Mouse (Mus musculus) CH12.LX (cell line): ENCODE measurements around the gene Trim62. TPM values are rescaled to one million over a fixed set of nuclear protein-coding genes. Genes with fewer than 3 reads are reported as not detected.
A peak's percentile ranks its signal among the peaks of the same experiment; 100 is the strongest.

Source experiments
- DNase-seq: peaks from one replicate; pipeline ENCODE4 v3.0.0-alpha.2; 2013; ENCODE audit errors: extremely low read depth
- H3K27ac ChIP-seq: 2 replicates; pipeline ENCODE4 v1.5.1; 2012; ENCODE audit warnings: low read depth, mild to moderate bottlenecking, control low read depth, moderate library complexity; ENCODE audit not compliant: insufficient read depth
- H3K27me3 ChIP-seq: replicated peaks from 2 replicates; pipeline ENCODE3; 2012; ENCODE audit warnings: inconsistent platforms
- H3K36me3 ChIP-seq, 2 experiments: replicated peaks in 1 of 2; 2 replicates each; pipeline versions ENCODE3 to v1.6.1; 2012; ENCODE audit warnings: inconsistent platforms in 1 of 2, low read length in 1 of 2, mild to moderate bottlenecking in 1 of 2, mixed read lengths in 1 of 2, moderate library complexity in 1 of 2; ENCODE audit not compliant: control insufficient read depth in 1 of 2, insufficient read depth in 1 of 2
- H3K4me1 ChIP-seq, 2 experiments: 2 replicates each; pipeline ENCODE4 v1.6.1; 2012; ENCODE audit warnings: inconsistent platforms in 1 of 2, moderate library complexity in 1 of 2; ENCODE audit not compliant: insufficient read depth in 2 of 2, control insufficient read depth in 1 of 2
- H3K4me2 ChIP-seq: 2 replicates; pipeline ENCODE4 v1.6.1; 2012; ENCODE audit warnings: low read depth, mild to moderate bottlenecking, control low read depth; ENCODE audit not compliant: poor library complexity, insufficient read depth, severe bottlenecking
- H3K4me3 ChIP-seq, 3 experiments: fragments of 150-350 bp in 1 of 3; sonication (generic) in 1 of 3; replicated peaks in 1 of 3; 2 replicates each; pipeline versions ENCODE3 to v1.5.1; 2011 to 2012; ENCODE audit warnings: low read depth in 2 of 3, low read length in 2 of 3, mild to moderate bottlenecking in 2 of 3, moderate library complexity in 2 of 3, control low read depth in 1 of 3, improper control_type of control experiment in 1 of 3, inconsistent platforms in 1 of 3, mixed read lengths in 1 of 3; ENCODE audit not compliant: poor library complexity in 1 of 3
- H3K79me2 ChIP-seq: replicated peaks from 2 replicates; pipeline ENCODE4 v1.6.1; 2012; ENCODE audit warnings: mild to moderate bottlenecking, moderate library complexity; ENCODE audit not compliant: control insufficient read depth, poor library complexity, insufficient read depth, severe bottlenecking; ENCODE audit errors: extremely low read depth
- H3K9ac ChIP-seq: 2 replicates; pipeline ENCODE4 v1.6.1; 2012; ENCODE audit warnings: low read depth, mild to moderate bottlenecking, control low read depth, moderate library complexity; ENCODE audit not compliant: insufficient read depth
- H3K9me3 ChIP-seq: replicated peaks from 2 replicates; pipeline ENCODE3; 2012; ENCODE audit warnings: low read length, inconsistent platforms, mixed read lengths
- BHLHE40 ChIP-seq: IDR thresholded peaks from 2 replicates; pipeline ENCODE4 v1.6.1; 2011; ENCODE audit warnings: mild to moderate bottlenecking, low read depth, low read length, improper control_type of control experiment
- CHD1 ChIP-seq: IDR thresholded peaks from 2 replicates; pipeline ENCODE4 v1.6.1; 2012; ENCODE audit warnings: low read depth, low read length, improper control_type of control experiment, inconsistent platforms
- CHD2 ChIP-seq: IDR thresholded peaks from 2 replicates; pipeline ENCODE4 v1.6.1; 2011; ENCODE audit warnings: low read length, improper control_type of control experiment
- CTCF ChIP-seq, 2 experiments: IDR thresholded peaks in 1 of 2; conservative IDR thresholded peaks in 1 of 2; 2 replicates each; pipeline ENCODE4 v1.5.1; 2011 to 2012; ENCODE audit warnings: low read depth in 2 of 2, low read length in 2 of 2, improper control_type of control experiment in 1 of 2, inconsistent platforms in 1 of 2, mild to moderate bottlenecking in 1 of 2, moderate library complexity in 1 of 2
- E2F4 ChIP-seq: IDR thresholded peaks from 2 replicates; pipeline ENCODE4 v1.6.1; 2011; ENCODE audit warnings: low read depth, low read length, improper control_type of control experiment; ENCODE audit not compliant: insufficient replicate concordance
- ELF1 ChIP-seq: IDR thresholded peaks from 2 replicates; pipeline ENCODE4 v1.6.1; 2014; ENCODE audit warnings: low read depth, mild to moderate bottlenecking, inconsistent platforms, low read length, improper control_type of control experiment
- EP300 ChIP-seq: IDR thresholded peaks from 2 replicates; pipeline ENCODE4 v1.6.1; 2011; ENCODE audit warnings: low read length, improper control_type of control experiment
- ETS1 ChIP-seq: conservative IDR thresholded peaks from 2 replicates; pipeline ENCODE4 v1.6.1; 2012; ENCODE audit warnings: low read depth, mild to moderate bottlenecking, inconsistent platforms, low read length, improper control_type of control experiment, moderate library complexity
- GABPA ChIP-seq: IDR thresholded peaks from 2 replicates; pipeline ENCODE4 v1.6.1; 2012; ENCODE audit warnings: low read depth, low read length, improper control_type of control experiment, inconsistent platforms; ENCODE audit not compliant: insufficient replicate concordance
- HCFC1 ChIP-seq: IDR thresholded peaks from 2 replicates; pipeline ENCODE4 v1.6.1; 2012; ENCODE audit warnings: low read depth, mild to moderate bottlenecking, inconsistent platforms, low read length, improper control_type of control experiment
- IRF4 ChIP-seq: IDR thresholded peaks from 2 replicates; pipeline ENCODE4 v1.6.1; 2014; ENCODE audit warnings: low read depth, mild to moderate bottlenecking, inconsistent platforms, low read length, improper control_type of control experiment
- JUN ChIP-seq: IDR thresholded peaks from 2 replicates; pipeline ENCODE4 v1.6.1; 2011; ENCODE audit warnings: low read depth, mild to moderate bottlenecking, low read length, improper control_type of control experiment, moderate library complexity; ENCODE audit not compliant: insufficient read depth
- JUND ChIP-seq: conservative IDR thresholded peaks from 2 replicates; pipeline ENCODE4 v1.6.1; 2011; ENCODE audit warnings: low read depth, low read length, improper control_type of control experiment
- KAT2A ChIP-seq: IDR thresholded peaks from 2 replicates; pipeline ENCODE4 v1.6.1; 2012; ENCODE audit warnings: low read length, improper control_type of control experiment, inconsistent platforms; ENCODE audit not compliant: insufficient replicate concordance
- MAFK ChIP-seq: IDR thresholded peaks from 2 replicates; pipeline ENCODE4 v1.6.1; 2011; ENCODE audit warnings: low read length, improper control_type of control experiment; ENCODE audit not compliant: insufficient replicate concordance
- MAX ChIP-seq: IDR thresholded peaks from 2 replicates; pipeline ENCODE4 v1.6.1; 2011; ENCODE audit warnings: low read length, improper control_type of control experiment
- MAZ ChIP-seq: IDR thresholded peaks from 2 replicates; pipeline ENCODE4 v1.6.1; 2012; ENCODE audit warnings: low read depth, mild to moderate bottlenecking, inconsistent platforms, low read length, improper control_type of control experiment, moderate library complexity
- MEF2A ChIP-seq: IDR thresholded peaks from 2 replicates; pipeline ENCODE4 v1.6.1; 2014; ENCODE audit warnings: low read depth, mild to moderate bottlenecking, inconsistent platforms, low read length, improper control_type of control experiment, borderline replicate concordance
- MXI1 ChIP-seq: IDR thresholded peaks from 2 replicates; pipeline ENCODE4 v1.6.1; 2011; ENCODE audit warnings: mild to moderate bottlenecking, low read depth, low read length, improper control_type of control experiment
- MYC ChIP-seq: IDR thresholded peaks from 2 replicates; pipeline ENCODE4 v1.6.1; 2011; ENCODE audit warnings: low read depth, mild to moderate bottlenecking, improper control_type of control experiment, low read length
- NELFE ChIP-seq: IDR thresholded peaks from 2 replicates; pipeline ENCODE4 v1.6.1; 2011; ENCODE audit warnings: low read depth, low read length, improper control_type of control experiment
- NRF1 ChIP-seq: IDR thresholded peaks from 2 replicates; pipeline ENCODE4 v1.6.1; 2014; ENCODE audit warnings: low read depth, mild to moderate bottlenecking, inconsistent platforms, low read length, improper control_type of control experiment, moderate library complexity
- PAX5 ChIP-seq: IDR thresholded peaks from 2 replicates; pipeline ENCODE4 v1.6.1; 2012; ENCODE audit warnings: low read length, inconsistent platforms, mixed read lengths
- POLR2A ChIP-seq: IDR thresholded peaks from 2 replicates; pipeline ENCODE4 v1.6.1; 2011; ENCODE audit warnings: low read depth, mild to moderate bottlenecking, improper control_type of control experiment, low read length
- POLR2AphosphoS2 ChIP-seq: IDR thresholded peaks from 2 replicates; pipeline ENCODE4 v1.6.1; 2011; ENCODE audit warnings: low read depth, low read length, improper control_type of control experiment
- RAD21 ChIP-seq: IDR thresholded peaks from 2 replicates; pipeline ENCODE4 v1.6.1; 2011; ENCODE audit warnings: low read depth, mild to moderate bottlenecking, low read length, improper control_type of control experiment, moderate library complexity
- RCOR1 ChIP-seq: conservative IDR thresholded peaks from 2 replicates; pipeline ENCODE4 v1.6.1; 2012; ENCODE audit warnings: low read depth, mild to moderate bottlenecking, inconsistent platforms, low read length, improper control_type of control experiment
- SIN3A ChIP-seq: IDR thresholded peaks from 2 replicates; pipeline ENCODE4 v1.6.1; 2012; ENCODE audit warnings: low read length, improper control_type of control experiment, inconsistent platforms
- SMC3 ChIP-seq: IDR thresholded peaks from 2 replicates; pipeline ENCODE4 v1.6.1; 2011; ENCODE audit warnings: low read depth, low read length, improper control_type of control experiment
- TBP ChIP-seq: conservative IDR thresholded peaks from 2 replicates; pipeline ENCODE4 v1.6.1; 2011; ENCODE audit warnings: low read depth, low read length, improper control_type of control experiment
- TCF12 ChIP-seq: IDR thresholded peaks from 2 replicates; pipeline ENCODE4 v1.6.1; 2014; ENCODE audit warnings: low read depth, mild to moderate bottlenecking, inconsistent platforms, low read length, improper control_type of control experiment
- UBTF ChIP-seq: IDR thresholded peaks from 2 replicates; pipeline ENCODE4 v1.6.1; 2012; ENCODE audit warnings: low read depth, mild to moderate bottlenecking, inconsistent platforms, low read length, improper control_type of control experiment, moderate library complexity
- USF1 ChIP-seq: IDR thresholded peaks from 2 replicates; pipeline ENCODE4 v1.6.1; 2014; ENCODE audit warnings: low read depth, mild to moderate bottlenecking, inconsistent platforms, low read length, improper control_type of control experiment
- USF2 ChIP-seq: conservative IDR thresholded peaks from 2 replicates; pipeline ENCODE4 v1.6.1; 2011; ENCODE audit warnings: low read depth, low read length, improper control_type of control experiment
- ZC3H11A ChIP-seq: IDR thresholded peaks from 2 replicates; pipeline ENCODE4 v1.6.1; 2012; ENCODE audit warnings: low read depth, mild to moderate bottlenecking, inconsistent platforms, low read length, improper control_type of control experiment
- ZKSCAN1 ChIP-seq: IDR thresholded peaks from 2 replicates; pipeline ENCODE4 v1.6.1; 2012; ENCODE audit warnings: low read depth, inconsistent platforms, low read length, improper control_type of control experiment, borderline replicate concordance
- ZMIZ1 ChIP-seq: IDR thresholded peaks from 2 replicates; pipeline ENCODE4 v1.6.1; 2012; ENCODE audit warnings: low read depth, mild to moderate bottlenecking, inconsistent platforms, low read length, improper control_type of control experiment
- ZNF384 ChIP-seq: IDR thresholded peaks from 2 replicates; pipeline ENCODE4 v1.6.1; 2012; ENCODE audit warnings: low read depth, low read length, improper control_type of control experiment, inconsistent platforms
- dilution Hi-C: fragments of 300-500 bp; cut with MboI; formaldehyde crosslinking; loops from 2 replicates; pipeline ENCODE4 v1.14.3; 2020; ENCODE audit warnings: low sequenced_read_pairs; ENCODE audit not compliant: extremely low pct_unique_long_range_greater_than_20kb, extremely low pct_ligation_motif_present
- in situ Hi-C: fragments of 300-500 bp; cut with MboI; formaldehyde crosslinking; loops from 3 replicates; pipeline ENCODE4 v1.14.3; 2019; ENCODE audit warnings: low sequenced_read_pairs, low pct_ligation_motif_present, low pct_unique_long_range_greater_than_20kb, mixed read lengths
- polyA plus RNA-seq: library from polyadenylated mRNA; unstranded; fragments of >175 nt; gene quantifications from 2 replicates; pipeline ENCODE4 v1.2.1, GENCODE M21; 2012; ENCODE audit warnings: low read depth; ENCODE audit not compliant: insufficient read length
- total RNA-seq, 2 experiments: library from RNA; depleted of rRNA; stranded (reverse); fragments of 300-350 nt in 1 of 2; fragments of >200 nt in 1 of 2; gene quantifications; 2 replicates each; pipeline ENCODE4 v1.2.3; 2012 to 2014

The Trim62 gene
- 0.98 and 1.1 TPM in 2 replicates for total RNA-seq (2012; rRNA removed)
- total RNA-seq (2014; rRNA removed) = 0.40 and 0.46 TPM in 2 replicates
- 1.8 and 2.7 TPM in 2 replicates for polyA plus RNA-seq

DNA sequence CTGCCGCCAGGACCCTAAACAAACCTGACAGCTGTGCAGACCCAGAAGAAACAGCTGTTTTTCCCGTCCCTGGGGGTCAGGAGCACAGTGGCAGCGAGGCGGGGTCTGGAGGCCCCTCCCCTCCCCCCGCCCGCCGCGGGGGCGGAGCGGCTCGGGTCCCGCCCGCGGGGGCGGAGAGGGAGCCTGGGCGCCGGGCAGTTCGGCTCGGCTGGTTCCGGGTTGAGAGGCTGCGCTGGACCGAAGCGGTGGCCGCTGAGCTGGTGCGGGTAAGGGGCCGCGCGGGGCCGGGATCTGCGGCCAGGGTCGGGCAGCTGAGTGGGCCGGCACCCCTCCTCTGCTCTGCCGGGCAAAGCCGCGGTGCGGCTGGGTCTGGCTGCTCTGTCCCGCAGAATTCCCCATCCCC is at the start of gene Trim62:
TSS of gene Trim62 (plus strand) at position 202 of the 403 bp plus-strand sequence.
- H3K4me3 ChIP-seq = peak within 1 kb of the TSS; percentile 54 to 71 (median 67)
- peak; percentile 51 for DNase-seq
- no peaks in the 10 kb centered on the region for H3K27me3 ChIP-seq
- peaks cover 3% of the 10 kb centered on the region for H3K9me3 ChIP-seq
- H3K4me2 ChIP-seq = peak within 1 kb of the TSS; percentile 70
- peaks cover 9 to 12% of the 10 kb centered on the region in 2 experiments for H3K4me1 ChIP-seq
- H3K9ac ChIP-seq = peak within 1 kb of the TSS; percentile 77
- H3K27ac ChIP-seq = no peak within 1 kb of the TSS
- dilution Hi-C loops = no loop called here
- in situ Hi-C loops = no loop called here
- H3K79me2 ChIP-seq = no peaks in the 10 kb centered on the region
- peak; percentile 97 for TF ChIP-seq MAZ
- peak; percentile 55; the same call in 1 of the 2 replicates for TF ChIP-seq MXI1
- no peak for TF ChIP-seq ZC3H11A
- TF ChIP-seq CTCF (conservative IDR thresholded peaks at IDR 0.05 in 1 of 2, IDR thresholded peaks at IDR 0.05 in 1 of 2; ENCODE audit: low read depth in 2 of 2, low read length in 2 of 2) = 0 out of 4 replicates have a peak, but pooled peaks of 1 of the 2 experiments have one; percentile 10
- TF ChIP-seq UBTF = no peak
- no peak for TF ChIP-seq CHD1
- TF ChIP-seq ZNF384 = no peak
- 0 out of 2 replicates have a peak, but pooled peaks have one; percentile 26 for TF ChIP-seq IRF4
- TF ChIP-seq MAFK = no peak
- no peak; the same call in 1 of the 2 replicates for TF ChIP-seq RAD21
- no peak for TF ChIP-seq GABPA
- no peak for TF ChIP-seq MYC
- TF ChIP-seq TCF12 = peak; percentile 74; the same call in 1 of the 2 replicates
- TF ChIP-seq SIN3A = peak; percentile 68
- no peak for TF ChIP-seq USF2
- peak; percentile 65 for TF ChIP-seq ETS1
- TF ChIP-seq E2F4 = no peak
- TF ChIP-seq JUND = no peak
- peak; percentile 4; the same call in 1 of the 2 replicates for TF ChIP-seq SMC3
- peak; percentile 26; the same call in 1 of the 2 replicates for TF ChIP-seq HCFC1
- peak; percentile 30; the same call in 1 of the 2 replicates for TF ChIP-seq ZMIZ1
- TF ChIP-seq POLR2A = peak; percentile 62; the same call in 1 of the 2 replicates
- TF ChIP-seq BHLHE40 = no peak
- TF ChIP-seq RCOR1 = no peak
- TF ChIP-seq PAX5 = no peak
- no peak for TF ChIP-seq USF1
- no peak for TF ChIP-seq MEF2A
- no peak for TF ChIP-seq ZKSCAN1
- TF ChIP-seq NRF1 = peak; percentile 40; the same call in 1 of the 2 replicates
- no peak for TF ChIP-seq CHD2
- 0 out of 2 replicates have a peak, but pooled peaks have one; percentile 24 for TF ChIP-seq NELFE
- TF ChIP-seq KAT2A = no peak
- TF ChIP-seq ELF1 = peak; percentile 88
- TF ChIP-seq POLR2AphosphoS2 = no peak
- no peak for TF ChIP-seq EP300
- TF ChIP-seq JUN = no peak
- TF ChIP-seq TBP = no peak
- no peak for TF ChIP-seq MAX
- H3K36me3 ChIP-seq = peaks cover 0 to 8% of the 10 kb centered on the region in 2 experiments
